Mouse (Mus musculus): ENCODE measurements around the gene Rab12.

Gene Rab12

DNA sequence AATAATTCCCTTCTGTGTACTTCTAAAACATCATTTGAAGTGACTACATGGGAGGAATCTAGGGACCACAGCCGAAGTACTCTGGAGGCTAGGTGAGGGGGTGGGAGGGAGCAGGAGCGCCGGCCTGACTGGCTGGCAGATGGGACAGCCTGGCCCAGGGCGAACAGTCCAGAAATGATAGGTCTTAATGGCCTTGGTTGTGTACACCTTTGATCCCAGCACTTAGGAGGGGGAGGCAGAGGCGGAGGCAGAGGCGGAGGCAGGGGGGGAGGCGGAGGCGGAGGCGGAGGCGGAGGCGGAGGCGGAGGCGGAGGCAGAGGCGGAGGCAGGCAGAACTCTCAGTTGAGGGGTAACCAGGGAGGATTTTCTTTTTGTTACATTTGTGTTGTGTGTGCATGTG is 20.9 kb downstream of the Rab12 start:
- no peak for DNase-seq (ENCODE audit: low spot score)

DNA sequence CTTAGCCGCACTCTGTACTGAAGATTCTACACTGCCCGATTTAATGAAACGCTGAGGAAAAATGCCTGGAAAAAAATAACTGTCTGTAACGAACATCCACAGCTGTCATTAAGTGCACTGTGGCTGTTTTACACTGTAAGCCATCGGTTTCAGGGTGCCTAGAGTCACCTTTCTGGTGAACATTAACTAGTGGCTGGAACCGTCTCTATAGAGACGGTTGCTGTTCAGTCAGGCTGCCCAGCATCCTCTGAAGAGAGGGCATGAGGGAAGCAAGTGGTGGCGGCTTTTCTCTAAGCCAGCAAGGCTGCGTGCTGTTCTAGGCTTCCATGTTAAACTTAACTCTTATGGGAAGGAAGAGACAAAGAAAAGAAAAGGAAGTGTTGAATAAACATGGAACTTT is 22.9 kb downstream of the Rab12 start:
- no peak for DNase-seq (ENCODE audit: low spot score)

DNA sequence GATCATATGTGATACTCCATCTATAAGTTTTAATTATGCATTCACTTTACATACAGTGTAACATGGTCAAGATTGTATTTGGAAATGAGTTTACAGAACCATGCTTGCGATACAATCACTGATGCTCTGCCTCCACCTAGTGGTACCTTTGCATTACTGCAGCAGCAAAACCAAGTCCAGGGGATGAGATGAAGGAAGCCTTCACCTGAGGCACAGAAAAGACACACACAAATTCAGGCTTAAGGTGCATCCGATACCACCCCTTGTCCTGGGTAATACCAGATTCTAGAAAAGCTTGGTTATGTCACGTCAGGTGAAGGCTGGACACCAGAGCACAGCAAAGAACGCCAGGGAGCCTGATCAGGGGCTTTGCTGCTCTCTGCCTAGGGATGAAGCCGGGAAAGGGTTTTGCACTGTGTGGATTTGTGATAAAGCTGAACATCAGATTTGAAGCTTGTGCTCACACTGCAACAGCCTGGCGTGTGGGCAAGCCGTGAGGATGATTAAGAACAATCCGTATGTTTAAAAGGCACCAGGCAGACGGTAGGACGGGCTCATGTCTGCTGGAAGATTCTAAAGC is 29.4 kb downstream of the Rab12 start:
- DNase-seq (ENCODE audit: low spot score) = no peak

DNA sequence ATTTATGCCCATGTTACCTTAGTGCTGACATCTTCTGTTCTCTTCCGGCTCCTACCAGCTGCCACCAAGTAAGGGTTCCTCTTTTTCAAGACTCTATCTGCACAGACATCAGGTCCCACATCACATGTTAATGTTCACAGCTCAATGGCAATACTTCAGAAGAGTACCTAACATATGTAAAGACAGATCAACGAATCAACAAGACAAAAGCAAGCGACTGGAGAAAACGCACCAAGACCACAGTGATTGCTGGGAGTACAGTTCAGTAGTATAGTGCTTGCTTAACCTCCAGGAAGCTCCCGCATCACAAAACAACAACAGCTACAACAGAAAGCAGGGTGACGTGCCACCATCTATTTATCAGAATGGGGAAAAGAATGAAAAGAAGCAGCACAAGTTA is 33.0 kb downstream of the Rab12 start:
- DNase-seq (ENCODE audit: low spot score) = no peak

DNA sequence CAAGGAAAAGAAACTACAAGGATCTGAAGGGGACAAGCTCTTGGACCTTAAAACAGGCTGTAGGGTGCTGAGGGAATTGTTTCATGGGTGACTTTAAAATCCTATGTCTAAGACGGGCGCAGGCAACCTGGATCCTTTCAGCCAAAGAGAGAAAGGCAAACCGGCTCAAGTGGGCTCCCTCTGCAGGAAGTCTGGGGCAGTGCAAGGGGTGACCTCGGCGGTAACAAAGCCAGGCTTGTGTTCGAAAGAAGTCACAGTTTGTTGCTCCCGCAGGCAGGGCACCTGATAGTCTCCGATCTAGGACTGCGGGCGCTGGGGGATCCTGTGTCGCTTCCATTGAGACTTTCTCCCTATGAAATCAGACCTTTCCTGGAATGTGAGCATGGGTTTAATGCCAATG is 33.8 kb downstream of the Rab12 start:
- DNase-seq (ENCODE audit: low spot score) = peak; percentile 54

DNA sequence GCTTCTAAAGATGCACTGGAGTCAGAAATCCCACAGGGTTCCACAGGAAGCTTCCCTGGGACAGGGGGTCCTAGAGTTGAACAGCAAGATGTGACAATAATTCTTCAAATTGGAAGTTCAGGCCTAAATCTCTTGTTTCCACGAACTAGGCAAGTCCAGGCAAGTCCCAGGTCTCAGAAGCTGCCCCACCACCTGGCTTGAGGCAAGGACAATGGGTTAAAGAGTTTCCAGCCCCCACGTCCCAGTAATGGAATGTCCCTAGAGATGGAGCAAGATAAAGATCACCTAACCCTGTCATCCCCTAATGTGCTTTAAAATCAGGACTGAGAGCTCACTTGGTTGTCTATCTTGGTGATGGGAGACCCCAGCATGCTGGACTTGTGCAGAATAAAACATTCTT is 34.6 kb downstream of the Rab12 start:
- no peak for DNase-seq (ENCODE audit: low spot score)

DNA sequence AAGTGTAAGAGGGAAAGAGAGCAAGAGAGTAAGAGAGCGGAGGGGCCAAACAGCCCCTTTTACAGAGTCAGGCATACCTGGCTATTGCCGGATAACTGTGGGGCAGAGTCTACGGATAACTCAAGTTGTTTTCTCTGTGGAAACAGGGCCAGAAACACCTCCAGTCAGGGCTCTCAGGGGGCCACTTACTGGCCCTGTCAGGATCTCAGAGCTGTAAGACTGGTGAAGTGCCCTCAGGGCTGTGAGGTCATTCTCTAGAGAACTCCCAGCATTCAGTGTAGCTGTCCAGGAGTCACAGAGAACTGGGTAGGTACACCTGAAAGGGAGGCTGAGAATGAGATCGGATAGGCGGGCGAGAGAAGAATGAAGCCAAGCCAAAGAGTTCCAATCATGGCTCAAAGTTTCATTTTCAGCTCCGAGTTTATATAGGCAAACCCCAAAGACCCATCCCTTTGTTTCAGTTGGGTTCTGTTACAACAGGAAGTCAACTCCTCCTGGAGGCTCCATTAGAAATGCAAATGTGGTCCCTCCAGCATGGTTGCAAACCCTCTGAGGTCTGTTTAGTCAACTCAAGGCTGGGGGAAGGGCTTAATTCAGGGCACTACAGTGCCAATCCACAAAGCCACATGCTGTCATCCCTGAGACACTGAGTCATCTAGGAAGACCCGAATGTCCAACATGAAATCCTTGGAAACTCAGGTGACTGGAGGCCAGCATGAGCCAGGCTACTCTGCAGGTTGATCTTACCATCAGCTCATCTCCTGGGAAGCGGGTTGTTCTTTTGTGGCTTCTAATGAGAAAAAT is 35.7 kb downstream of the Rab12 start:
- no peak for DNase-seq (ENCODE audit: low spot score)

DNA sequence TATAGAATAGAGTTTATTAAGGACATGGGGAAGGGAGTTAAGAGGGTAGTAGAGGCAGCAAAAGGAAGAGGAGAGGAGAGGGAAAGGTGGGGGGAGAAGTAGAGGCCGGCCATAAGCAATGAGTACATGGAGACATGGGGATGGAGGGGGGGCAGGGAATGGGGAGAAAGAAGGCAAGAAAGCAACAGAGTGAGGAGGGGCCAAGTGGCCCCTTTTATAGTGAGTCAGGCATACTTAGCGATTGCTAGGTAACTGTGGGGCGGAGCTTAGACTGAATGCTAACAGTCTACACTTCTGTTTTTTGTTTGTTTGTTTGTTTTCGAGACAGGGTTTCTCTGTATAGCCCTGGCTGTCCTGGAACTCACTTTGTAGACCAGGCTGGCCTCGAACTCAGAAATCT is 38.2 kb downstream of the Rab12 start:
- DNase-seq (ENCODE audit: low spot score) = no peak

DNA sequence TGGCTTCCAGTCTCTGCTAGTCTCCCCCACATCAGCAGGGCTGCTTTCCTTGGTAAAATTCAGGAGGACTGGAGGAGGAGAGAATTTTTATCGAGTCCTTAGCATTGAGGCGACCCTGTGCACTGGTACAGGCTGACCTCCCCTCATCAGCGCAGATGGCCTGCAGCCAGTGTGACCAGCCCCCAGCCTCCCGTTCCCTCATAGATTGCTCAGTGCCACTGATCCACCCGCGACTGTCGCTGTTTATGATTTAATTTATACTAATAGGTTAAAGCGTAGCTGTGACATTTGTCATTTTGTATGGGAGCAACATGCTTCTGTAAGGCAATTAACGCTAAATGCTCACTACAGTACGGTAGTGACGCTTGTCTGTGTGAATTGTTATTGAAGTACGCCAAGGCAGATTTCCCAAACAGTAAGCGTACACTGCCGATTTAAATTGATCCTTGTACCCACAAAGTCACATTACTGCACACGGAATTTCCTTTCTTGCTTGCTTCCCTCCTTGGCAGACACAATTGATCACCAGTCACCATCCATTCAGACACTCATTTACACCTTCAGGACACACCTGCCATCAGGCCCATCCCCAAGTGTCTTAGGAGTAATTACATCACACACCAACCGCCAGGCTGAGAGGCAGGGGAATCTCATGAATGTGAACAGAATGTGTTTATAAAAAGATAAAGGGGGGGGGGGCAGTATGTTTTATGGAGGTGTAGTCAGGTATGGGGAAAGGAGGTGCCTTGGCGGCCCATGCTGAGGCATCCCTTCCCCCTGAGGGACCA is 38.8 kb downstream of the Rab12 start:
- DNase-seq (ENCODE audit: low spot score) = no peak

DNA sequence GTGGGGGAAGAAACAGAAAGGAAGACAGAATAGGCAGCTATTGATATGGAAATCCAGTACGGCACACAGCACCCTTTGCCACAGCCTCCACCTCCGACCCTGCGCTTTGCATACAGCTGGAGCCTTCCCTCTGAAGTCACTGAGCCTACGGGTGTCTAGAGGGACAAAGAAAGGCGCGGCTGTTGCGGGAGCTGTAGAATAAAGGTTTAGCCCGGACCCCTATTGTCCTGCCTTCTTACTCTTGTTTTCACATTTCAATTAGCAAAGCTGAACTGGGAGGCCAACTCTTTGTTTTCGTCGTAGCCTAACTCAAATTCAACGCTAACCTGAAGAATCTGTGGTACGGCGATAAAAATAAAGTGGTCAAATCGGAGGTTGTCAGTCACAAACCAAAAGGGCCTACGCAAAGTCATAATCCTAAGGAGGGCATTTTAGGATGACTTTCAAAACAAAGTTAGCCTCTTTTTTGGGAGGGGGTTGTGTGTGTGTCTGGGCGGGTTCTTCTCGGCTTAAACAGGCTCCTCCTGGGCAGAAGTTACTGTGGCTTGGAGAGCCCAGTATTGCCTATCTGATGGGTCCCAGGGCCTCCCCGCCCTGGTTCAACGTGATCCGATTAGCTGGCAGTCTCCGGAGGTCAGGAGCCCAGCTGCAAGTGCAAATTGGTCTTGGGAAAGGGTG is 39.6 kb downstream of the Rab12 start:
- peak; percentile 80 for DNase-seq (ENCODE audit: low spot score)

DNA sequence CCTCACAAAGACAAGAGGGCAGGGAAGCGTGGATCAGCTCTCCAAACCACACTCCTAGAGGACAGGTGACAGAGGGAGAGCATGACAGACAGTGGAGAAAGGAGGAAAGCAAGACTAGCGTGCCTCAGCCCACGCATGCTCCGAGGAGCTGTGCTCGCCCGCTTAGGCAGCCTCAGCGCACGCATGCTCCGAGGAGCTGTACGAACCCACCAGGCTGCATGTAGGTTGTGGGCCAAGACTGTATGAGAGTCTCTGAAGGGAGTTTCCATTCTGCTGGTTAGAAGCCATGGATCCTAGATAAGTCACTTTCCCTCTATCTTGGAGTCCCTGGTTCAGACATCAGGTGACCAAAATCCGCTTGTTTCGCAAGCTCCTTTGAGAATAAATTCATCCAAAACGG is 40.2 kb downstream of the Rab12 start:
- DNase-seq (ENCODE audit: low spot score) = peak; percentile 67

DNA sequence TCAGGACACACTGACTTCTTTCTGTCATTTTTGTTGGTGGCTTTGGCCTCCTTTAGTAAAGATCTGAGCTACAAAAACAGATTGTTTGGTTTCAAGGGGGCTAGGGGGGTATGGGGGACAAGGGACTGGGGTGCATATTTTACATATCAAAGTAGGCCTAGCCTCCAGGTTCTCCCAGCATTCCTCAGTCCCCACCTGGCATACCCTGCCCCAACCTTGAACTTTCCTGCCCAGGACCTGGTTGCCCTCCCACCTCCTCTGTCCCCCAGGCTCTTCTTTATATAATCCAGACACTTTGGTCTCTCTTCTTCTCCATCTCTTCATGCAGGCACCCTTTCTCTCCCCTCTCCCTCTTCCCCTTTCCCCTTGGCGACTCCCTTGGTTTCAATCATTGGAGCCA is 46.3 kb downstream of the Rab12 start:
- DNase-seq (ENCODE audit: low spot score) = no peak

DNA sequence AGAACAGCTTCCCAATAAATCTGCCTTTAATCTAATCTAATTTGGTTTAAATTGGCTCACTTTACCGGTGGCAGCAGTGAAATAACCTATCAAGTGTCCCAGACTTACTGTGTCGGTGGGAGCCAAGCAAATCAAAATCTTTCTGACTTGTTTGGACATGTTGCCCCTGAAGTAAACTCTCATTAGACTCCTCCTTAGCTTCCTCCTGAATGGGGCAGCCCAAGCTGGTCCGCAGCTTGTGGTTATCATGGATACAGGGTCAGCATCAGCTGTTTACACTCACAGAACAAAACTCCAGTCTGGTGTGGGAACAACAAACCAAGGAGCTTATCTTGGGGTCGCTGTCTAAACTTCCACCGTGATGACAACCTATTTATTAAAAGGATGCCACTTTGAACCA is 47.8 kb downstream of the Rab12 start:
- no peak for DNase-seq (ENCODE audit: low spot score)

DNA sequence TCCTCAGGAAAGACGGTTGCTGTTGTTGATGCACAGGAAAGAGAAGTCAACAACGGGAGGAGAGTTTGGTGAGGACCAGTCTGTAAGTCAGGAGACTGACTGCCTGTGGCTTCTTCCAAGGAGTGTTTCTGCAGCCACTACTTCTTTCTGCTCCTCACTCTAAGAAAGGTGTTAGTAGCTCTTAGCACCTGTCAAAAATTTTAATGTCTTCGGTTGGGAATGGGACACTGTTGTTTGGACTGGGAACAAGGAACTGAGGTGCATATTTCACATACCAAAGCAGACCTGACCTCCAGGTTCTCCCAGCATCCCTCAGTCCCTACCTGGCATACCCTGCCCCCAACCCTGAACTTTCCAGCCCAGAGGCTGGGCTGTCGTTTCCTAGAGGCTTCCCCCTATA is 48.3 kb downstream of the Rab12 start:
- no peak for DNase-seq (ENCODE audit: low spot score)

DNA sequence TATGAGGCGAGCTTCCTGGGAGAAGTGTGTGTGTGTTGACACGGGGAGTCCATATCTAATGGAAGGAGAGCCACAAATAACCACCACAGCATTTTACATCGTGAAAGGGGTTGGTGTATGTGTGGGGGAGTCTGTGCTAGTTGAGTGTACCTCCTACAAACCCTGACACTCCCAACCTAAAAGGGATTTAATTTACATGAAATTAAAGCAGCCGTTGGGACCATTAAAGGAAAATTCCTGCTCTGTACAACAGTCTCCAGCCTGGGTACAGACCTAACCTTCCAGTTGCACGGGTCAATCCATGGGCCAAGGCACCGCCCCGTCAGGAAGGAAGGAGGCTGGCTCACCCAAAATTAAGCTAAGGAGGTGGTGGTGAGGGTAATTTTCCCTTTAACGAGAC is 49.5 kb downstream of the Rab12 start:
- no peak for DNase-seq (ENCODE audit: low spot score)

DNA sequence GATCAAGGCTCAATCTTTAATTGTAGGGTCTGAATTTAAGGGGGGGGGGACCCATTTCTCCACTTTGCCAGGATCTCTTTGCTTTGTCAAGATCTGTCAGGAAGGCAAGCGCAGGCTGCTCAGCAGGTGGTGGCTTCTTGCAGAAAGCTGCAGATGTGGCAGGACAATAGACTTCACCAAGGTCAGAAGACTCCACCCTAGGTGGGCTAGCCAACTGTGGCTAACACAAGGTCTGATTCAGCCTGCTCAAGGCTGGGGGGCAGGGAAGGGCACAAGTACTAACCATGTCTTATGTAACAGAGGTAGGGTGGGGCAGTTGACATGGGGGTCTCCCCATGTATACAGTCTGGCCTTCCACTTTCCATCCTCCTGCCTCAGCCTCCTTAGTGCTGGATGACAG is 62.3 kb downstream of the Rab12 start:
- no peak for DNase-seq (ENCODE audit: low spot score)

DNA sequence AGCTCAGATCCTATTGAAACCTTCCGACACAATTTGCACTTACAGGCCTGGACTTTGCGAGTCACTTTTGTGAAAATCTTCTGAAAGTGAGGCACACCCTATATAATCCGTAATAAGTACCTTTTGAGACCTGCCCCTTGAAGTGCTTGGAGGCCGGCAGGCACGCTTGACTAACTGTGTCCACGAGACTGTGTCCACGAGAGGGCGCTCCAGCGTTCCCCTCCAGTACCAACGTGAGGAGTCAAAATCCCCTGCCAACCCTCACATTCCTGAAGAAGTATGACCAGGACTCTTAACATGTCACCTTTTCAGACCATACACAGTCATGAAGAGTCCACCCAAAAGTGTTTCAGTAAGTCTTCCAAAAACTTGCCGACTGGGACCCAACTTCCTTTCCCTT is 68.4 kb downstream of the Rab12 start:
- peak; percentile 76 for DNase-seq (ENCODE audit: low spot score)

DNA sequence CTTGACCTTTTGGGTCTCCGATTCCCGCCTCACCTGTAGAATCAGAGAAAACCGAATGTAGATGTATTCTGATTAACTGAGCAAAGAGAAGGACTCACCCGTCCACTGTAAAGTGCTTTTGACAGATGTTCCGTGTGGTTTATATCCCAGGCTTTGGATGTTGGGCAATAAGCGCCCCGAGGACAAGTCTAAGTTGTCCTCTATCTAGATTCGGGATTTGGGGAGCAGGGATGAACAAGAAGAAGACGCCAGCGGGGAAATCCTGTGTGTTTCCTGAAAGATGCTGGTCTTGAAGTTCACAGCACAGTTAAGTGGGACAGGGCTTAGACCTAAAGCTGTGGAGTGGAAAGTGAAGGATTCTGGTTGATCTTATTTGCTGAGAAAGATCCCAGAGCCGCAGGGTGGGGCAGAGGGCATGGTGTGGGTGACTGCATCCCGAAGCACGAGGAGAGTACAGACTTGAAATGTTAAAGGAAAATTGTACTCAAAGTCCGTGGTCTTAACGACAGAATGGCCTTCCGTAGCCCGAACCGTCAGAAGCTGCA is 68.9 kb downstream of the Rab12 start:
- no peak for DNase-seq (ENCODE audit: low spot score)

DNA sequence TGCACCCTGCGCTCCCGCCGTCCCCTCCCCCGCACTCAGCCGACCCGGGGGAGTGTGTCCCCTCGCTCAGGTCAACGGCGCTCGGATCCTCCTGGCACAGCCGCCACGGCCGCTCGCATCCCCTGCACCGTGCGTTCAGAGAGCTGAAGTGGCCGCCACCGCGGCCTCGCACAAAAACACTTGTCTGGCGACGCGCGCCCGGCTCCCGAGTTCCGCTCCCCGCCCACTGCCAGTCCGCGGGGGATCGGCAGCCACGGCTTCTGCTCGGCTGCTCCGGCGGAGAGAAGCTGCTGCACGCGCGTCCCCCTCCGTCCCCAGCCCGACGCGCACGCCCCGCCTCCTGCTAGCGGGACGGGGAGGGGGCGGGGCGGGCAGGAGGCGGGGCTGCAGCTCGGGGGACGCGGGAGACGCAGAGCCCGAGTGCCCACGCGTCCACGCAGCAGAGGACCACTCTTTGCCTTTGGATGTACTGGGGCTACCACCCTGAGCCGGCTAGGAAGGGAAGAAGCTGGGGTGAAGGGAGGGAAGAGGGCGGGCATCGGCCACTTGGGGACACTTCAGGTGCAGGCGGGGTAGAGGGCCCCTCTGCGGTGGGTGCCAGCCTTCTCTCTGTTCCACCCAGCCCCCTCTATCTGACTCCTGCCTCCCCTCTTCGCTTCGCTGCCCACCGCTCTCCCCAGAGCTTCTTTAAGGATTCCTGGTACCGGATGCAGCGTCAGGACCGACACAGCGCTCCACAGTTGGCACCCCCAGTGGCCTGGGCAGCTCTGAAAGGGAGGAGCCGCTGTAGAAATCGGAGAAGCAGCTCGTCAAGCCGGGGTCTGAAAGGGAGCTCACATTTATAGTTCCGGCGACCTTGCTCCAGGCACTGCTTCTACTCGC is 69.8 kb downstream of the Rab12 start, which contains the start of gene Mtcl1:
Gene Mtcl1 (minus strand): TSS at position 291 of the 882 bp plus-strand sequence.
- peak; percentile 62 for DNase-seq (ENCODE audit: low spot score)

DNA sequence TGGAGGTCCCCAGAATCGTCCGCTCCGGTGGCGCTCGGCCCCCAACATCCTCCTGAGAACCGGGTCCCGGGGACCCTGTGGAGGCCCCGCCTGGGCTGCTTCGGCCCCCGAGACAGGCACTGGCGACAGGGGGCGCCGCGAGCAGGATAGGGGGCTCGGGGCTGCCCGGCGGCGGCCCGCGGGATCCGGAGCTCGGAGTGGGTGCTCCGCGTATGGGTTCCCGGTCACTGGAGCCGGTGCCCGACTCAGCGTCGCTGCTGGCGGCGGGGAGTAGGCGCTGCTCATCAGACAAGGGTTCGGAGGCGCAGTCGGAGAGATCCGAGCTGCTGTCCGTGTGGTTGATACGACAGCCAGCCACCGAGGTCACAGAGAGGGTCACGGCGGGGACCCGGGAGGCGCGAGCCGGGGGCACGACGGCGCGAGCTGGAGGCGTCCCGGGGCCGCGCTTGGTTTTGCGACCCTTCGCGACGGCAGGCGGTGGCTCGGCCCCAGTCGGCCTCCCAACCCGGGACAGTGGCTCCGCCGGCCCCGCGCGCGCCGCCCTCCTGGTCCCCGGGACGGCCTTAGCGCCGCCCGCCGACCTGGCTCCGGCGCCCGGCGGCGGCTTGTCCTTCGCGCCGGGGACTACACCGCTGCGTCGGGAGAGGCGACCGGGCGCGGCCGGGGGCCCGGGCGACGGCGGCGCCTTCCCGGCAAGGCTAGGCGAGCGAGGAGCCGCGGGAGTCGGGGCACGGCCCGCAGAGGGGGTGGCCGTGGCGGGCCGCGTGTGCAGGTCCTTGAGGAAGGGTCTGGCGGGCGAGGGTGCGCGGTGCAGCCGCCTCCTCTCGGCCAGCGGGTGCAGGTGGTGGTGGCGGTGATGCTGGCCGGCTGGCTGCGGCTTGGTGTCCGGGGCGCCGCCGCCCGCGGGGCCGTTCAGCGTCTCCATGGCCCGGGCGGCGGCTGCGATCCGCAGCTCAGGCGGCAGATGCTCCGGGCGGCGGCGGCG is 70.8 kb downstream of the Rab12 start:
- DNase-seq (ENCODE audit: low spot score) = no peak
